Mouse (Mus musculus) kidney, adult 2 months (tissue): Measurements from ENCODE around the gene Zbtb7a.

ENCODE experiments used
- CTCF ChIP-seq: fragments of 200-500 bp; conservative IDR thresholded peaks from 2 replicates; pipeline ENCODE4 v1.5.1; 2011; ENCODE audit warnings: low read depth, mild to moderate bottlenecking, control low read depth, low read length, moderate library complexity, mixed read lengths; ENCODE audit not compliant: insufficient read depth, insufficient read length
- POLR2A ChIP-seq: fragments of 200-500 bp; IDR thresholded peaks from one replicate; pipeline ENCODE4 v1.6.1; 2011; ENCODE audit warnings: low read depth, low read length, control low read depth

DNA sequence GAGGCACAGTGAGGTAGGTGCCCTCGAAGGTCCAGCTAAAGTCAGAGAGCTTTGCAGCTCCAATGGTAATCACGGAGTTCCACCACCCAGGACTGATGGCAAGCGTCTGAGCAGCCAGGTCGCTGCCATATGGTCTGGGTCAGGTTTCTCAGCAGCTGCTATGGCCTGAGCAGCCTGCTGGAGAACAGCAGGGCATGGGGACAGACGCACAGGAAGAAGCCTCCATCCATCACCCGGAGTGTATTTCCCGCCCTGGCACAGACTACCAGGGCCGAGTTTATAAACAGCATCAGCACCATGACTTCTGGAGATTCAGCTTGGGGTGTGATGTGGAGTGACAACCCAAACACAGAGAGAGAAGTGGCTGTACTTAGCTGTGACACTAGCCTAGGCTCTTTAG is 30.1 kb downstream of the Zbtb7a start:
- TF ChIP-seq CTCF (no peak), POLR2A (no peak)
